Mouse (Mus musculus) urinary bladder, postnatal 10 days (tissue): ENCODE measurements around the gene Pck1.

Source experiments
- DNase-seq: peaks from one replicate; pipeline ENCODE4 v3.0.0; 2022; ENCODE audit warnings: low spot score

The Pck1 gene

GRCm38 (mm10) chr2:173151352-173151751 lies 1.5 kb upstream of the Pck1 start:
- DNase-seq: no peak

- no peak for DNase-seq
These were observed 1.0 kb upstream of the Pck1 start for GRCm38 (mm10) chr2:173151784-173152284.

- DNase-seq: no peak
These were observed 418 bp downstream of the Pck1 start for GRCm38 (mm10) chr2:173153266-173153665.

- DNase-seq: no peak
These were observed 1.7 kb downstream of the Pck1 start for GRCm38 (mm10) chr2:173154513-173154912.

- DNase-seq: no peak
These were observed 2.1 kb downstream of the Pck1 start for GRCm38 (mm10) chr2:173154962-173155361.

- no peak for DNase-seq
These were observed 3.1 kb downstream of the Pck1 start for GRCm38 (mm10) chr2:173155907-173156306.

- no peak for DNase-seq
These were observed 4.1 kb downstream of the Pck1 start for GRCm38 (mm10) chr2:173156923-173157322.

- no peak for DNase-seq
These were observed 4.5 kb downstream of the Pck1 start for GRCm38 (mm10) chr2:173157376-173157775.

GRCm38 (mm10) chr2:173157871-173158270 lies 5.0 kb downstream of the Pck1 start:
- no peak for DNase-seq

GRCm38 (mm10) chr2:173158390-173159055 lies 5.7 kb downstream of the Pck1 start:
- DNase-seq: no peak

GRCm38 (mm10) chr2:173159354-173160311 lies 6.8 kb downstream of the Pck1 start:
- DNase-seq: no peak

GRCm38 (mm10) chr2:173163380-173163779 lies 10.5 kb downstream of the Pck1 start:
- no peak for DNase-seq

- no peak for DNase-seq
These were observed 11.5 kb downstream of the Pck1 start for GRCm38 (mm10) chr2:173164358-173164757.

- no peak for DNase-seq
These were observed 12.1 kb downstream of the Pck1 start for GRCm38 (mm10) chr2:173164946-173165345.

GRCm38 (mm10) chr2:173165357-173165756 lies 12.5 kb downstream of the Pck1 start:
- no peak for DNase-seq

GRCm38 (mm10) chr2:173168411-173168851 lies 15.6 kb downstream of the Pck1 start:
- DNase-seq: no peak

GRCm38 (mm10) chr2:173170081-173170480 lies 17.2 kb downstream of the Pck1 start:
- no peak for DNase-seq

- no peak for DNase-seq
These were observed 17.9 kb downstream of the Pck1 start for GRCm38 (mm10) chr2:173170715-173171114.

- peak; percentile 53 for DNase-seq
These were observed 18.6 kb downstream of the Pck1 start for GRCm38 (mm10) chr2:173171470-173171869.

- no peak for DNase-seq
These were observed 19.1 kb downstream of the Pck1 start for GRCm38 (mm10) chr2:173171956-173172355.

- no peak for DNase-seq
These were observed 19.5 kb downstream of the Pck1 start for GRCm38 (mm10) chr2:173172386-173172785.

GRCm38 (mm10) chr2:173173008-173173407 lies 20.2 kb downstream of the Pck1 start:
- no peak for DNase-seq
